Mouse (Mus musculus): Measurements from ENCODE around the gene Gm20696. TPM values are rescaled to one million over a fixed set of nuclear protein-coding genes. Genes with fewer than 3 reads are reported as not detected.
A peak's percentile ranks its signal among the peaks of the same experiment; 100 is the strongest.

Gene Gm20696
- polyA plus RNA-seq, 1 experiment from 2014 or later: 0.99 TPM

- DNase-seq (ENCODE audit: low spot score) (no peak), ATAC-seq (peak; percentile 19)
- Histone ChIP-seq H3K4me2 (ENCODE audit: low read length) (peak overlapping the region; percentile 85), H3K4me1 (ENCODE audit: control insufficient read depth, insufficient read depth, low read length) (peaks cover 14% of the 10 kb centered on the region), H3K27ac (ENCODE audit: low read depth, low read length) (peak overlapping the region; percentile 90), H3K36me3 (ENCODE audit: control insufficient read depth, insufficient read depth, low read length) (no peaks in the 10 kb centered on the region), H3K9ac (ENCODE audit: low read length) (peak overlapping the region; percentile 89), H3K27me3 (replicated peaks; ENCODE audit: control insufficient read depth, insufficient read depth, low read length) (peaks cover 21% of the 10 kb centered on the region; the same call in 1 of the 2 replicates), H3K4me3 (ENCODE audit: low read depth, low read length) (peak overlapping the region; percentile 74), H3K9me3 (replicated peaks; ENCODE audit: control insufficient read depth, low read length) (no peaks in the 10 kb centered on the region)
- WGBS: 5% methylated on average over 24 of the region's 25 CpGs
These were observed 25.1 kb upstream of the Gm20696 start for GRCm38 (mm10) chr6:99691666-99692205.

- Histone ChIP-seq H3K4me2 (ENCODE audit: low read length) (no peak overlapping the region), H3K4me1 (ENCODE audit: control insufficient read depth, insufficient read depth, low read length) (peaks cover 6% of the 10 kb centered on the region), H3K4me3 (ENCODE audit: low read depth, low read length) (no peak overlapping the region), H3K27me3 (replicated peaks; ENCODE audit: control insufficient read depth, insufficient read depth, low read length) (peaks cover 9% of the 10 kb centered on the region; the same call in 1 of the 2 replicates), H3K9ac (ENCODE audit: low read length) (no peak overlapping the region), H3K36me3 (ENCODE audit: control insufficient read depth, insufficient read depth, low read length) (no peaks in the 10 kb centered on the region), H3K9me3 (replicated peaks; ENCODE audit: control insufficient read depth, low read length) (peaks cover 4% of the 10 kb centered on the region; the same call in 1 of the 2 replicates), H3K27ac (ENCODE audit: low read depth, low read length) (no peak overlapping the region)
- ATAC-seq: no peak
- 84% methylated on average over 6 of the region's 6 CpGs for WGBS
- no peak for DNase-seq (ENCODE audit: low spot score)
These were observed 21.9 kb upstream of the Gm20696 start for GRCm38 (mm10) chr6:99688513-99688912.

GRCm38 (mm10) chr6:99684899-99685298 lies 18.3 kb upstream of the Gm20696 start:
- 54% methylated on average over 5 of the region's 5 CpGs for WGBS
- H3K27me3 ChIP-seq (replicated peaks; ENCODE audit: control insufficient read depth, insufficient read depth, low read length): no peaks in the 10 kb centered on the region
- no peak overlapping the region for H3K4me3 ChIP-seq (ENCODE audit: low read depth, low read length)
- H3K9ac ChIP-seq (ENCODE audit: low read length): no peak overlapping the region
- DNase-seq (ENCODE audit: low spot score): no peak
- H3K9me3 ChIP-seq (replicated peaks; ENCODE audit: control insufficient read depth, low read length): peaks cover 4% of the 10 kb centered on the region; the same call in 1 of the 2 replicates
- H3K4me2 ChIP-seq (ENCODE audit: low read length): no peak overlapping the region
- no peaks in the 10 kb centered on the region for H3K36me3 ChIP-seq (ENCODE audit: control insufficient read depth, insufficient read depth, low read length)
- no peak overlapping the region for H3K27ac ChIP-seq (ENCODE audit: low read depth, low read length)
- ATAC-seq: no peak
- H3K4me1 ChIP-seq (ENCODE audit: control insufficient read depth, insufficient read depth, low read length): no peaks in the 10 kb centered on the region

GRCm38 (mm10) chr6:99683974-99684373 lies 17.4 kb upstream of the Gm20696 start:
- Histone ChIP-seq H3K4me3 (ENCODE audit: low read depth, low read length) (no peak overlapping the region), H3K27me3 (replicated peaks; ENCODE audit: control insufficient read depth, insufficient read depth, low read length) (no peaks in the 10 kb centered on the region), H3K36me3 (ENCODE audit: control insufficient read depth, insufficient read depth, low read length) (no peaks in the 10 kb centered on the region), H3K9me3 (replicated peaks; ENCODE audit: control insufficient read depth, low read length) (peaks cover 4% of the 10 kb centered on the region; the same call in 1 of the 2 replicates), H3K9ac (ENCODE audit: low read length) (no peak overlapping the region), H3K4me2 (ENCODE audit: low read length) (no peak overlapping the region), H3K4me1 (ENCODE audit: control insufficient read depth, insufficient read depth, low read length) (no peaks in the 10 kb centered on the region), H3K27ac (ENCODE audit: low read depth, low read length) (no peak overlapping the region)
- WGBS: 87% methylated on average over 5 of the region's 5 CpGs
- DNase-seq (ENCODE audit: low spot score): no peak
- no peak for ATAC-seq

GRCm38 (mm10) chr6:99678108-99678507 lies 11.5 kb upstream of the Gm20696 start:
- DNase-seq (ENCODE audit: low spot score) (peak; percentile 58), ATAC-seq (peak; percentile 75)
- no peak overlapping the region for H3K4me3 ChIP-seq (ENCODE audit: low read depth, low read length)
- no peak overlapping the region for H3K4me2 ChIP-seq (ENCODE audit: low read length)
- no peaks in the 10 kb centered on the region for H3K9me3 ChIP-seq (replicated peaks; ENCODE audit: control insufficient read depth, low read length)
- H3K36me3 ChIP-seq (ENCODE audit: control insufficient read depth, insufficient read depth, low read length): no peaks in the 10 kb centered on the region
- peaks cover 8% of the 10 kb centered on the region; the same call in 1 of the 2 replicates for H3K4me1 ChIP-seq (ENCODE audit: control insufficient read depth, insufficient read depth, low read length)
- WGBS: 47% methylated on average over 11 of the region's 11 CpGs
- peak overlapping the region; percentile 21; the same call in 1 of the 2 replicates for H3K27ac ChIP-seq (ENCODE audit: low read depth, low read length)
- H3K27me3 ChIP-seq (replicated peaks; ENCODE audit: control insufficient read depth, insufficient read depth, low read length): no peaks in the 10 kb centered on the region
- no peak overlapping the region for H3K9ac ChIP-seq (ENCODE audit: low read length)

- no peak overlapping the region for H3K4me2 ChIP-seq (ENCODE audit: low read length)
- no peaks in the 10 kb centered on the region for H3K27me3 ChIP-seq (replicated peaks; ENCODE audit: control insufficient read depth, insufficient read depth, low read length)
- no peaks in the 10 kb centered on the region for H3K9me3 ChIP-seq (replicated peaks; ENCODE audit: control insufficient read depth, low read length)
- H3K4me3 ChIP-seq (ENCODE audit: low read depth, low read length): no peak overlapping the region
- peaks cover 8% of the 10 kb centered on the region; the same call in 1 of the 2 replicates for H3K4me1 ChIP-seq (ENCODE audit: control insufficient read depth, insufficient read depth, low read length)
- 93% methylated on average over 8 of the region's 8 CpGs for WGBS
- H3K36me3 ChIP-seq (ENCODE audit: control insufficient read depth, insufficient read depth, low read length): no peaks in the 10 kb centered on the region
- no peak overlapping the region for H3K9ac ChIP-seq (ENCODE audit: low read length)
- no peak overlapping the region for H3K27ac ChIP-seq (ENCODE audit: low read depth, low read length)
- DNase-seq (ENCODE audit: low spot score) (no peak), ATAC-seq (no peak)
These were observed 10.7 kb upstream of the Gm20696 start for GRCm38 (mm10) chr6:99677325-99677724.

- Histone ChIP-seq H3K9ac (ENCODE audit: low read length) (no peak overlapping the region), H3K4me3 (ENCODE audit: low read depth, low read length) (no peak overlapping the region), H3K9me3 (replicated peaks; ENCODE audit: control insufficient read depth, low read length) (no peaks in the 10 kb centered on the region), H3K4me2 (ENCODE audit: low read length) (no peak overlapping the region), H3K27ac (ENCODE audit: low read depth, low read length) (no peak overlapping the region), H3K27me3 (replicated peaks; ENCODE audit: control insufficient read depth, insufficient read depth, low read length) (no peaks in the 10 kb centered on the region), H3K36me3 (ENCODE audit: control insufficient read depth, insufficient read depth, low read length) (no peaks in the 10 kb centered on the region), H3K4me1 (ENCODE audit: control insufficient read depth, insufficient read depth, low read length) (peaks cover 25% of the 10 kb centered on the region)
- WGBS: 42% methylated on average over 4 of the region's 4 CpGs
- ATAC-seq (no peak), DNase-seq (ENCODE audit: low spot score) (peak; percentile 64)
These were observed 7.9 kb upstream of the Gm20696 start for GRCm38 (mm10) chr6:99674482-99674881.

GRCm38 (mm10) chr6:99671768-99672167 lies 5.2 kb upstream of the Gm20696 start:
- no peak overlapping the region for H3K4me2 ChIP-seq (ENCODE audit: low read length)
- DNase-seq (ENCODE audit: low spot score): no peak
- no peaks in the 10 kb centered on the region for H3K9me3 ChIP-seq (replicated peaks; ENCODE audit: control insufficient read depth, low read length)
- no peak overlapping the region for H3K4me3 ChIP-seq (ENCODE audit: low read depth, low read length)
- no peak for ATAC-seq
- no peaks in the 10 kb centered on the region for H3K36me3 ChIP-seq (ENCODE audit: control insufficient read depth, insufficient read depth, low read length)
- H3K27me3 ChIP-seq (replicated peaks; ENCODE audit: control insufficient read depth, insufficient read depth, low read length): no peaks in the 10 kb centered on the region
- peaks cover 38% of the 10 kb centered on the region for H3K4me1 ChIP-seq (ENCODE audit: control insufficient read depth, insufficient read depth, low read length)
- WGBS: 52% methylated on average over 3 of the region's 3 CpGs
- H3K27ac ChIP-seq (ENCODE audit: low read depth, low read length): no peak overlapping the region
- H3K9ac ChIP-seq (ENCODE audit: low read length): no peak overlapping the region

- 33% methylated on average over 7 of the region's 7 CpGs for WGBS
- ATAC-seq (peak; percentile 35; the same call in 1 of the 2 replicates), DNase-seq (ENCODE audit: low spot score) (peak; percentile 86)
- peaks cover 39% of the 10 kb centered on the region for H3K4me1 ChIP-seq (ENCODE audit: control insufficient read depth, insufficient read depth, low read length)
- H3K36me3 ChIP-seq (ENCODE audit: control insufficient read depth, insufficient read depth, low read length): no peaks in the 10 kb centered on the region
- H3K9me3 ChIP-seq (replicated peaks; ENCODE audit: control insufficient read depth, low read length): no peaks in the 10 kb centered on the region
- no peak overlapping the region for H3K9ac ChIP-seq (ENCODE audit: low read length)
- no peak overlapping the region for H3K4me2 ChIP-seq (ENCODE audit: low read length)
- no peaks in the 10 kb centered on the region for H3K27me3 ChIP-seq (replicated peaks; ENCODE audit: control insufficient read depth, insufficient read depth, low read length)
- H3K27ac ChIP-seq (ENCODE audit: low read depth, low read length): peak overlapping the region; percentile 84
- no peak overlapping the region for H3K4me3 ChIP-seq (ENCODE audit: low read depth, low read length)
These were observed 4.0 kb upstream of the Gm20696 start for GRCm38 (mm10) chr6:99670481-99671119.
